Mouse (Mus musculus): ENCODE measurements around the gene Dclre1c. TPM values are rescaled to one million over a fixed set of nuclear protein-coding genes. Genes with fewer than 3 reads are reported as not detected.
A peak's percentile ranks its signal among the peaks of the same experiment; 100 is the strongest.
"Not testable (repeated sequence)": the region's sequence is repeated elsewhere in the genome, so short reads cannot be mapped to it uniquely, and the experiment has no call there.

Dclre1c gene
- 3.9 and 5.3 TPM in 2 replicates for polyA plus RNA-seq (2015; fragmentation: Nextera tagmentation; extraction: Ambion mirVana)

DNA sequence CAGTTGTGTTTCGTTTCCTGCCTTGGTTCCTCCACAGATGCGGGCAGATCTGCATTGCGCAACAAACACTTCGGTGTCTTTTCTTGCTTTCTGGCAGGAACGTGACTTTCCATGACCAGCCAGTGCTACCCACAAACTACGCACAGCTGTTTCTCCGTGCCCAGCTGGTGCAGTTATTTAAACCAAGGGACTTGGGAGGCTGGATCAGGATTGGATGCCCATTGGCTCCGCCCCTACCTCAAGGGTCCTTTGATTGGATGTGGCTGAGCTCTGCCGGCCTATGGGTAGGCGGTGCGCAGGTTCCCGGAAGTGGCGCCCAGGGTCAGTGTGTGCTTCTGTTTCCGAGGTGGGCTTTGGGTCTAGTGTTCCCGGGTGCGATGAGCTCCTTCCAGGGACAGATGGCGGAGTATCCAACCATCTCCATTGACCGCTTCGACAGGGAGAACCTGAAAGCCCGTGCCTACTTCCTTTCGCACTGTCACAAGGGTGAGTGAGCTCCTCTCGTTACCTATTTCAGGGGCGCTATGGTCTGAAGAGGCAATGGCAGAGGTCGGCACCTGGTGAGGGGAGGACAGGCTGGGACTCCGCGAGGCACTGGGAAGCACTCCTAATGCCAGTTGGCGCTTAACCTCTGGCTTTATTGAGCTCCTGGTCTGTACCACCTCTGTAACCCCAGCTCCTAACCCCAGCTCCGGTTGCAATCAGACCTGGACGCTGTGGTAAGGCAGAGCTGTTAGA is at the start of gene Dclre1c:
Gene Dclre1c (plus strand): TSS at position 291 of the 738 bp plus-strand sequence.
- Histone ChIP-seq H3K36me3 (ENCODE audit: control insufficient read depth, insufficient read depth) (no peaks in the 10 kb centered on the region), H3K27me3 (ENCODE audit: control insufficient read depth, insufficient read depth, low read length) (no peaks in the 10 kb centered on the region), H3K27ac (ENCODE audit: low read length) (peak within 1 kb of the TSS; percentile 9; the same call in 1 of the 2 replicates), H3K9ac (ENCODE audit: low read length) (peak within 1 kb of the TSS; percentile 81), H3K9me3 (replicated peaks; ENCODE audit: control insufficient read depth, low read length) (no peaks in the 10 kb centered on the region), H3K4me3 (ENCODE audit: low read length) (peak within 1 kb of the TSS; percentile 85), H3K4me1 (ENCODE audit: control insufficient read depth, insufficient read depth, low read length) (peaks cover 4% of the 10 kb centered on the region; the same call in 1 of the 2 replicates), H3K4me2 (ENCODE audit: low read depth, low read length) (peak within 1 kb of the TSS; percentile 88)
- peak; percentile 97 for ATAC-seq (replicated peaks; ENCODE audit: extremely low read depth, insufficient read depth, low FRiP score)
- 1% methylated on average over 29 of the region's 29 CpGs for WGBS

DNA sequence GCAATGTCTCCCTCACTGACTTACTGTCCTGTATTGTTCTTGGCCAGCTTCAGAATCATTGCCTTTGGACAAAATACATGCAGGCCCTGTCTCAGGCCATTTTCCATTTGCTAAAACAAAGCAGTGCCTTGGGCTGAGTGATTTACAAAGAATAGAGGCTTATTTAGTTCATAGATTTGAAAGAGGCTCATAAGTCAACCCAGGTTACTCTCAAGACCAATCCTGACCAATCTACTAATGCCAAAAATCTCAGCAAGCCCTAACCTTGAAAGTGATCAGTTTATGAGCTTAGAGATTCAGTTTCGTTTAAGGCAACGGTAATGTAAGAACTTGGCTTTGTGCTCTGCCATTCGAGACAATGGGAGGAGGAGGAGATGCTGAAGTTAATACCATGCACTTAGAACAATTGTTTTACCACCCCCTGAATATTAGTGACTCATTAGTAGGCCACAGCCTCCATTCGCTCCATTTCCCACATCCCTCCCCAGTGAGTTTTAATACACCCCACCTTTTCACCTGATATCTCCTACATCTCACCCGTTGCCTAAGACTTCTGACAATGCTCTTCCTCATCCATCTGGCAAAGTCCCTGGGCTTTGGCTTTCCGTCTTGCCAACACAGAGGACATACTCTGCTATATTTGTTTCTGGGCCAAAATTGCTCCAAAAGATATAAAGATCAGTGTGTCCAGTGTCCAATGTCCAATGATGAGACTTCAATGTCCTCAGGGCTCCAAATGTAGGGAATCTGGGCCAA is 36.6 kb upstream of the Dclre1c start:
- Histone ChIP-seq H3K36me3 (ENCODE audit: control insufficient read depth, insufficient read depth) (no peaks in the 10 kb centered on the region), H3K4me1 (ENCODE audit: control insufficient read depth, insufficient read depth, low read length) (no peaks in the 10 kb centered on the region), H3K9me3 (replicated peaks; ENCODE audit: control insufficient read depth, low read length) (no peaks in the 10 kb centered on the region), H3K4me3 (ENCODE audit: low read length) (no peak overlapping the region), H3K4me2 (ENCODE audit: low read depth, low read length) (no peak overlapping the region), H3K9ac (ENCODE audit: low read length) (no peak overlapping the region), H3K27me3 (ENCODE audit: control insufficient read depth, insufficient read depth, low read length) (no peaks in the 10 kb centered on the region), H3K27ac (ENCODE audit: low read length) (no peak overlapping the region)
- WGBS, result 74% methylated on average over 6 of the region's 6 CpGs
- ATAC-seq (replicated peaks; ENCODE audit: extremely low read depth, insufficient read depth, low FRiP score), result no peak

DNA sequence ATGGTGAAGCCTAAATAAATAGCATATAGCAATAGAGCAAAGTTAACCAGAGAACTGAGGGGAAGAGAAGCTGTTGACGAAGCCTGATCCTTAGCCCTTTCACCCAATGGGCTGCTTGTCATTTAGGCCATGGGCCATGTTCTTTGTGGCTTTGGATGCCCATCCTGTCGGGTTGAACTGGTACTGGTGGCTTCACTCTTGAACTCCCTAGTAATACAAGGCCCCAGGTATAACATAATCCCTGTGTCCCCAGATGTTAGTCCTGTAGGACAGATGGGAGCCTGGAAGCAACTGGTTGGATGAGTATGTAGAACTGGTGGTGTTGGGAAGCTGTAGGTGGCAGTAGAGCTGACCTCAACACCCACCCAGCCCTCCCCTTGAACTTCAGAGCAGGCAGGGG is 32.0 kb upstream of the Dclre1c start:
- no peak overlapping the region for H3K4me2 ChIP-seq (ENCODE audit: low read depth, low read length)
- no peak overlapping the region for H3K27ac ChIP-seq (ENCODE audit: low read length)
- no peaks in the 10 kb centered on the region for H3K36me3 ChIP-seq (ENCODE audit: control insufficient read depth, insufficient read depth)
- no peak for ATAC-seq (replicated peaks; ENCODE audit: extremely low read depth, insufficient read depth, low FRiP score)
- no peaks in the 10 kb centered on the region for H3K9me3 ChIP-seq (replicated peaks; ENCODE audit: control insufficient read depth, low read length)
- H3K9ac ChIP-seq (ENCODE audit: low read length), result no peak overlapping the region
- no peaks in the 10 kb centered on the region for H3K27me3 ChIP-seq (ENCODE audit: control insufficient read depth, insufficient read depth, low read length)
- 70% methylated on average over 2 of the region's 2 CpGs for WGBS
- H3K4me1 ChIP-seq (ENCODE audit: control insufficient read depth, insufficient read depth, low read length), result no peaks in the 10 kb centered on the region
- no peak overlapping the region for H3K4me3 ChIP-seq (ENCODE audit: low read length)

DNA sequence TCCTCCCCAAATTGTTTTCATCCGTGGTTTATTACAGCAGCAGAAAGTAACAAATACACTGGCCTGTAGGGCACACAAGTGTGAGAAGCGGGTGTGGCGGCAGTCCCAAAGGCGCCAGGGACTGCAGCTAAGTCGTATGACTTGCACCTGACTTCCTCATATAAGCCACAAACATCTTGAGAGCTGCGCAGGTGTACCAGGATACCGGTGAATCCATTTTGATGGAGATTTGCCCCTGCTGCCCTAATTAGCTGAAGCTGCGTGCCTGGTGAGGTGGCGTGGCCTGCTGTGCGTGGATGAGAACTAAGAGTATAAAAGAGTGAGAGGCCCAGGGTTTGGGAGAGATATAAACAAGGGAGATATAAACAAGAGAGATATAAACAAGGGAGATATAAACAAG is 26.8 kb upstream of the Dclre1c start, which contains the start of gene Olah:
Gene Olah (minus strand): TSS at position 101 of the 400 bp plus-strand sequence.
- 63% methylated on average over 10 of the region's 10 CpGs for WGBS
- not testable (repeated sequence) for H3K36me3 ChIP-seq (ENCODE audit: control insufficient read depth, insufficient read depth); H3K9ac ChIP-seq (ENCODE audit: low read length); H3K4me3 ChIP-seq (ENCODE audit: low read length); H3K4me2 ChIP-seq (ENCODE audit: low read depth, low read length); H3K9me3 ChIP-seq (replicated peaks; ENCODE audit: control insufficient read depth, low read length); ATAC-seq (replicated peaks; ENCODE audit: extremely low read depth, insufficient read depth, low FRiP score); H3K27ac ChIP-seq (ENCODE audit: low read length); H3K4me1 ChIP-seq (ENCODE audit: control insufficient read depth, insufficient read depth, low read length); H3K27me3 ChIP-seq (ENCODE audit: control insufficient read depth, insufficient read depth, low read length)

DNA sequence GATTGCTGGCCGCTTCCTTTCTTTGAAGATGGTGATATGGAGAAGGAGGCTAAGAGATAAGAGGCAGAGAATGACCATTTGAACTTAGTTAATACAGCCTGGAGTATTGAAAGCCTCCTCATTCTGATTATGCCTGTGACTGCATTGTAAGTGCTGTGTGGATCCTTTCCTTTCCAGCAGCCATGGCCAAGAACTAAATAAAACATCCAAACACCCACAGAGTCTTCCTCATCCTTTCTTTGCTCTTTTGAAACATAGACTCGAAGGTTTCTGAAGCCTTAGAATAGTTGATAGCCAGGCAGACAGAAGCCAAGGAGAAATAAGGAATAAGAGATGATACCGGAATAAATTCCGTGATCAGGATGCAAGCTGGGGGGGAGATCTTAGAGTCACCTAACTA is 17.9 kb upstream of the Dclre1c start:
- Histone ChIP-seq H3K27me3 (ENCODE audit: control insufficient read depth, insufficient read depth, low read length) (no peaks in the 10 kb centered on the region), H3K27ac (ENCODE audit: low read length) (no peak overlapping the region), H3K36me3 (ENCODE audit: control insufficient read depth, insufficient read depth) (no peaks in the 10 kb centered on the region), H3K4me3 (ENCODE audit: low read length) (no peak overlapping the region), H3K4me2 (ENCODE audit: low read depth, low read length) (no peak overlapping the region), H3K4me1 (ENCODE audit: control insufficient read depth, insufficient read depth, low read length) (no peaks in the 10 kb centered on the region), H3K9me3 (replicated peaks; ENCODE audit: control insufficient read depth, low read length) (no peaks in the 10 kb centered on the region), H3K9ac (ENCODE audit: low read length) (no peak overlapping the region)
- WGBS, result 65% methylated on average over 4 of the region's 4 CpGs
- ATAC-seq (replicated peaks; ENCODE audit: extremely low read depth, insufficient read depth, low FRiP score), result no peak

DNA sequence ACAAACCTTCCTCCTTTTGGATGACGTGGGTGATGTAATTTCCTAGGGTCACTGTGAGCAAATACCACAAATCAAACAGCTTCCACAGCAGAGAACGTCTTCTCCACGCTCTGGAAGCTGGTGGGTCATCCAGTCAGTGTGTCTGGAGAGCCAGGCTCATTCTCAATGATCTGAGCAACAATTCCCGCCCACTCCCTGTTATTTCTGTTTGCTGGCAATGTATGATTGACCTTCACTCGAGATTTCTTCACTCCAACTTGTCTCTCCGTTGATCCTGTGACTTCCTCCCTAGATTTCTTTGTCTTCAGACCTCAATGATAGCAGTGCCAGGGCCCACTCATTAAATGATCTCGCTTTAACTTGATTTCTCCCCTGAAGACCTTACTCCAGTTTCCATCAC is 16.2 kb upstream of the Dclre1c start:
- no peak for ATAC-seq (replicated peaks; ENCODE audit: extremely low read depth, insufficient read depth, low FRiP score)
- WGBS, result 65% methylated on average over 7 of the region's 7 CpGs
- no peaks in the 10 kb centered on the region for H3K9me3 ChIP-seq (replicated peaks; ENCODE audit: control insufficient read depth, low read length)
- H3K27ac ChIP-seq (ENCODE audit: low read length), result no peak overlapping the region
- H3K4me2 ChIP-seq (ENCODE audit: low read depth, low read length), result no peak overlapping the region
- no peaks in the 10 kb centered on the region for H3K4me1 ChIP-seq (ENCODE audit: control insufficient read depth, insufficient read depth, low read length)
- no peaks in the 10 kb centered on the region for H3K27me3 ChIP-seq (ENCODE audit: control insufficient read depth, insufficient read depth, low read length)
- no peak overlapping the region for H3K9ac ChIP-seq (ENCODE audit: low read length)
- no peak overlapping the region for H3K4me3 ChIP-seq (ENCODE audit: low read length)
- no peaks in the 10 kb centered on the region for H3K36me3 ChIP-seq (ENCODE audit: control insufficient read depth, insufficient read depth)

DNA sequence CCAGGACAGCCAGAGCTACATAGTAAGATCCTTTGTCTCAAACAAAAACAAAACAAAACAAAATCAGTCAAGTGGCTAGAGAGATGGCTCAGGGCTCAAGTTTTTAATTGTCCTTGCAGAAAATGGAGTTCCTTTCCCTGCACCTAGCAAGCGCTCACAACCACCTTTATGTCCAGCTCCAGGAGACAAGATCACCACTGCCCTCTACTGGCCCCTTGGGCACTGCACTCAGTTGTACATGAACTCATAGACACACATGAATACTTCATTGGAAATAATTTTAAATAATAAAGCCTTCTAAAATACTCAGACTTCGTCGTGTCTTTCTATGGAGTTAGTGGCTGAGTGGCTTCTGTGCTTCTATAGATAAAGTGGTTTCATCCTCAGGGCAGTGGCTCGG is 9.7 kb upstream of the Dclre1c start:
- 38% methylated on average over 4 of the region's 4 CpGs for WGBS
- Histone ChIP-seq H3K36me3 (ENCODE audit: control insufficient read depth, insufficient read depth) (no peaks in the 10 kb centered on the region), H3K27me3 (ENCODE audit: control insufficient read depth, insufficient read depth, low read length) (0 out of 2 replicates have a peak, but pooled peaks cover 6% of the 10 kb centered on the region), H3K9me3 (replicated peaks; ENCODE audit: control insufficient read depth, low read length) (no peaks in the 10 kb centered on the region; the same call in 1 of the 2 replicates), H3K4me2 (ENCODE audit: low read depth, low read length) (no peak overlapping the region), H3K27ac (ENCODE audit: low read length) (no peak overlapping the region), H3K4me1 (ENCODE audit: control insufficient read depth, insufficient read depth, low read length) (0 out of 2 replicates have a peak, but pooled peaks cover 2% of the 10 kb centered on the region), H3K4me3 (ENCODE audit: low read length) (no peak overlapping the region), H3K9ac (ENCODE audit: low read length) (no peak overlapping the region)
- ATAC-seq (replicated peaks; ENCODE audit: extremely low read depth, insufficient read depth, low FRiP score), result no peak

DNA sequence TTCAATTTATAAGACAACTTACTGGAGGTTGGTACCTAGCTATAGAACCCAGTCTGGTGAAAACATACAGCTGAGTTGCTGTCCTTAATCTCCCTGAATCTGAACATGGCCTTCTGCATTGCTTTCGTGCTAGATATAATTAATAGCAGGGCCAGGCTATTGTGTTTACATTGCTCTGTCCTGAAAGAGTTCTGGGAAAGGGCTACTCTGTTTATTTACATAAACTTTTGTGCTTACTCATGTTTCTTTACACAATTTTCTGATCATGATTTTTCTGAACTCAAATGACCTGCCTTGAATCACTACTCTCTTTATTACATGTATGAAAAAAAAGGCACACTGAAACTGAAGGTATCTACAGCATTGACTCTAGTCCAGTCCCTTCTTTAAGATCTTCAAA is 8.3 kb upstream of the Dclre1c start:
- WGBS, result 61% methylated on average over 1 of the region's 1 CpGs
- no peaks in the 10 kb centered on the region; the same call in 1 of the 2 replicates for H3K9me3 ChIP-seq (replicated peaks; ENCODE audit: control insufficient read depth, low read length)
- H3K27ac ChIP-seq (ENCODE audit: low read length), result no peak overlapping the region
- H3K4me3 ChIP-seq (ENCODE audit: low read length), result no peak overlapping the region
- no peak overlapping the region for H3K4me2 ChIP-seq (ENCODE audit: low read depth, low read length)
- H3K36me3 ChIP-seq (ENCODE audit: control insufficient read depth, insufficient read depth), result no peaks in the 10 kb centered on the region
- no peak for ATAC-seq (replicated peaks; ENCODE audit: extremely low read depth, insufficient read depth, low FRiP score)
- no peak overlapping the region for H3K9ac ChIP-seq (ENCODE audit: low read length)
- 0 out of 2 replicates have a peak, but pooled peaks cover 2% of the 10 kb centered on the region for H3K4me1 ChIP-seq (ENCODE audit: control insufficient read depth, insufficient read depth, low read length)
- H3K27me3 ChIP-seq (ENCODE audit: control insufficient read depth, insufficient read depth, low read length), result 0 out of 2 replicates have a peak, but pooled peaks cover 6% of the 10 kb centered on the region
